Mouse (Mus musculus): ENCODE data around the gene Zfp536. TPM values are rescaled to one million over a fixed set of nuclear protein-coding genes. Genes with fewer than 3 reads are reported as not detected.

The Zfp536 gene
- total RNA-seq, 2 experiments from 2014 or later, result 10.6 to 13.3 TPM

GRCm38 (mm10) chr7:37563171-37563574 is 210.3 kb downstream of the Zfp536 start:
- intact Hi-C loops (cut with DNase I), result no loop called here
- DNase-seq, result peak; percentile 74 to 77

GRCm38 (mm10) chr7:37562505-37562904 is 210.9 kb downstream of the Zfp536 start:
- intact Hi-C loops (cut with DNase I), result no loop called here
- peak; percentile 15 to 31 for DNase-seq

GRCm38 (mm10) chr7:37560581-37560980 is 212.9 kb downstream of the Zfp536 start:
- no peak for DNase-seq
- intact Hi-C loops (cut with DNase I), result no loop called here

GRCm38 (mm10) chr7:37559851-37560250 is 213.6 kb downstream of the Zfp536 start:
- intact Hi-C loops (cut with DNase I), result no loop called here

GRCm38 (mm10) chr7:37559341-37559740 is 214.1 kb downstream of the Zfp536 start:
- no peak for DNase-seq
- intact Hi-C loops (cut with DNase I), result no loop called here

More at GRCm38 (mm10) chr7:37559851-37560250, 213.6 kb downstream of the Zfp536 start:
- no peak for DNase-seq

GRCm38 (mm10) chr7:37556811-37557210 is 216.6 kb downstream of the Zfp536 start:
- no peak for DNase-seq
- intact Hi-C loops (cut with DNase I), result no loop called here

GRCm38 (mm10) chr7:37554405-37554804 is 219.0 kb downstream of the Zfp536 start:
- DNase-seq, result no peak
- intact Hi-C loops (cut with DNase I), result no loop called here

- no peak for DNase-seq
- intact Hi-C loops (cut with DNase I), result no loop called here
Observed at GRCm38 (mm10) chr7:37553646-37554045, 219.8 kb downstream of the Zfp536 start.

- no peak for DNase-seq
- intact Hi-C loops (cut with DNase I), result no loop called here
Observed at GRCm38 (mm10) chr7:37552384-37552783, 221.1 kb downstream of the Zfp536 start.

GRCm38 (mm10) chr7:37548805-37549204 is 224.6 kb downstream of the Zfp536 start:
- intact Hi-C loops (cut with DNase I), result no loop called here
- no peak for DNase-seq

GRCm38 (mm10) chr7:37544011-37544410 is 229.4 kb downstream of the Zfp536 start:
- intact Hi-C loops (cut with DNase I), result no loop called here
- DNase-seq, result no peak

GRCm38 (mm10) chr7:37542951-37543350 is 230.5 kb downstream of the Zfp536 start:
- DNase-seq, result peak in 1 of 2 experiments; percentile 32
- intact Hi-C loops (cut with DNase I), result no loop called here

- DNase-seq, result no peak
- intact Hi-C loops (cut with DNase I), result loop anchor here (10.0 kb wide), 1 partner anchor 244 kb away; the partner anchor contains the start of gene Zfp536
Observed at GRCm38 (mm10) chr7:37531166-37531565, 242.3 kb downstream of the Zfp536 start.

GRCm38 (mm10) chr7:37528311-37528710 is 245.1 kb downstream of the Zfp536 start:
- no peak for DNase-seq
- intact Hi-C loops (cut with DNase I), result no loop called here

- no peak for DNase-seq
- intact Hi-C loops (cut with DNase I), result no loop called here
Observed at GRCm38 (mm10) chr7:37527890-37528289, 245.6 kb downstream of the Zfp536 start.

- DNase-seq, result no peak
- intact Hi-C loops (cut with DNase I), result no loop called here
Observed at GRCm38 (mm10) chr7:37521407-37521806, 252.0 kb downstream of the Zfp536 start.

- intact Hi-C loops (cut with DNase I), result no loop called here
- no peak for DNase-seq
Observed at GRCm38 (mm10) chr7:37510933-37511675, 262.3 kb downstream of the Zfp536 start.

- no peak for DNase-seq
- intact Hi-C loops (cut with DNase I), result no loop called here
Observed at GRCm38 (mm10) chr7:37509700-37510099, 263.7 kb downstream of the Zfp536 start.

GRCm38 (mm10) chr7:37505548-37505947 is 267.9 kb downstream of the Zfp536 start:
- no peak for DNase-seq

GRCm38 (mm10) chr7:37505096-37505495 is 268.3 kb downstream of the Zfp536 start:
- intact Hi-C loops (cut with DNase I), result no loop called here
- no peak for DNase-seq

More at GRCm38 (mm10) chr7:37505548-37505947, 267.9 kb downstream of the Zfp536 start:
- intact Hi-C loops (cut with DNase I), result no loop called here

- no peak for DNase-seq
- intact Hi-C loops (cut with DNase I), result no loop called here
Observed at GRCm38 (mm10) chr7:37498881-37499280, 274.6 kb downstream of the Zfp536 start.

- intact Hi-C loops (cut with DNase I), result no loop called here
- no peak for DNase-seq
Observed at GRCm38 (mm10) chr7:37496491-37496890, 276.9 kb downstream of the Zfp536 start.

- no peak for DNase-seq
- intact Hi-C loops (cut with DNase I), result no loop called here
Observed at GRCm38 (mm10) chr7:37490312-37490711, 283.1 kb downstream of the Zfp536 start.
